Mouse (Mus musculus) embryonic facial prominence, embryonic 13.5 days (tissue): ENCODE measurements around the gene Golt1b. TPM values are rescaled to one million over a fixed set of nuclear protein-coding genes. Genes with fewer than 3 reads are reported as not detected.

Experiments used
- ATAC-seq: fragments of 200-750 bp; cut with Nextera tagmentation; 2 replicates; pipeline ENCODE4 v1.8.0; 2017; ENCODE audit warnings: low read depth; ENCODE audit not compliant: insufficient number of reproducible peaks, insufficient read depth, low FRiP score, low TSS enrichment
- H3K27ac ChIP-seq: fragments of 300-500 bp; sonication (generic); 2 replicates; pipeline ENCODE4 v1.5.1; 2015; ENCODE audit warnings: moderate library complexity, mild to moderate bottlenecking, inconsistent platforms
- H3K27me3 ChIP-seq: fragments of 300-500 bp; sonication (generic); 2 replicates; pipeline ENCODE4 v1.6.1; 2015; ENCODE audit warnings: mild to moderate bottlenecking, inconsistent platforms
- H3K36me3 ChIP-seq: fragments of 300-500 bp; sonication (generic); 2 replicates; pipeline ENCODE4 v1.6.1; 2015; ENCODE audit warnings: mild to moderate bottlenecking, inconsistent platforms
- H3K4me1 ChIP-seq: fragments of 300-500 bp; sonication (generic); 2 replicates; pipeline ENCODE4 v1.6.1; 2015; ENCODE audit warnings: inconsistent platforms
- H3K4me2 ChIP-seq: fragments of 300-500 bp; sonication (generic); 2 replicates; pipeline ENCODE4 v1.6.1; 2015; ENCODE audit warnings: moderate library complexity, mild to moderate bottlenecking, inconsistent platforms
- H3K4me3 ChIP-seq: fragments of 300-500 bp; sonication (generic); 2 replicates; pipeline ENCODE4 v1.5.1; 2015; ENCODE audit warnings: mild to moderate bottlenecking, inconsistent platforms
- H3K9ac ChIP-seq: fragments of 300-500 bp; sonication (generic); 2 replicates; pipeline ENCODE4 v1.6.1; 2015; ENCODE audit warnings: mild to moderate bottlenecking, inconsistent platforms
- H3K9me3 ChIP-seq: fragments of 300-500 bp; sonication (generic); 2 replicates; pipeline ENCODE4 v1.6.1; 2016; ENCODE audit warnings: inconsistent platforms
- WGBS: fragments of 180-500 bp; shearing (Covaris S2); methylation state at CpG from one replicate; pipeline ENCODE4 v1.1.7; 2015; ENCODE audit warnings: mixed read lengths; 5-methylcytosine and 5-hydroxymethylcytosine counted together
- polyA plus RNA-seq: library from polyadenylated mRNA; unstranded; fragments of >200 nt; fragmentation: Nextera tagmentation; extraction: Ambion mirVana; gene quantifications from 2 replicates; pipeline ENCODE4 v1.2.1, GENCODE M21; 2015

Gene Golt1b
- polyA plus RNA-seq, 1 experiment from 2014 or later = 121 TPM

GRCm38 (mm10) chr6:142387755-142388271 is 792 bp downstream of the Golt1b start:
- ATAC-seq = no peak
- H3K36me3 ChIP-seq = peaks cover under 1% of the 10 kb centered on the region
- 18% methylated on average over 8 of the region's 8 CpGs for WGBS
- no peaks in the 10 kb centered on the region for H3K27me3 ChIP-seq
- H3K9ac ChIP-seq = peak overlapping the region; percentile 93
- peaks cover 20% of the 10 kb centered on the region for H3K4me1 ChIP-seq
- H3K4me3 ChIP-seq = peak overlapping the region; percentile 98
- no peak overlapping the region for H3K27ac ChIP-seq
- no peaks in the 10 kb centered on the region for H3K9me3 ChIP-seq
- peak overlapping the region; percentile 73 for H3K4me2 ChIP-seq

GRCm38 (mm10) chr6:142389101-142389500 is 2.1 kb downstream of the Golt1b start:
- peak overlapping the region; percentile 73; the same call in 1 of the 2 replicates for H3K4me2 ChIP-seq
- 0 out of 2 replicates have a peak overlapping the region, but pooled peaks have one; percentile 98 for H3K4me3 ChIP-seq
- peaks cover 20% of the 10 kb centered on the region for H3K4me1 ChIP-seq
- no peak overlapping the region for H3K27ac ChIP-seq
- no peaks in the 10 kb centered on the region for H3K27me3 ChIP-seq
- WGBS = 80% methylated on average over 2 of the region's 2 CpGs
- H3K9ac ChIP-seq = no peak overlapping the region
- no peak for ATAC-seq
- H3K36me3 ChIP-seq = peaks cover 13% of the 10 kb centered on the region
- H3K9me3 ChIP-seq = no peaks in the 10 kb centered on the region

- WGBS = 92% methylated on average over 5 of the region's 5 CpGs
- H3K27me3 ChIP-seq = no peaks in the 10 kb centered on the region
- H3K4me2 ChIP-seq = no peak overlapping the region
- H3K9ac ChIP-seq = no peak overlapping the region
- no peak overlapping the region for H3K27ac ChIP-seq
- H3K4me1 ChIP-seq = peaks cover 16% of the 10 kb centered on the region
- H3K4me3 ChIP-seq = no peak overlapping the region
- H3K36me3 ChIP-seq = peaks cover 39% of the 10 kb centered on the region
- ATAC-seq = no peak
- no peaks in the 10 kb centered on the region for H3K9me3 ChIP-seq
Observed at GRCm38 (mm10) chr6:142392312-142392711, 5.3 kb downstream of the Golt1b start.

- WGBS = 81% methylated on average over 5 of the region's 5 CpGs
- H3K9ac ChIP-seq = no peak overlapping the region
- no peaks in the 10 kb centered on the region for H3K9me3 ChIP-seq
- H3K4me2 ChIP-seq = no peak overlapping the region
- no peak for ATAC-seq
- H3K4me3 ChIP-seq = no peak overlapping the region
- H3K27ac ChIP-seq = no peak overlapping the region
- H3K36me3 ChIP-seq = peaks cover 39% of the 10 kb centered on the region
- no peaks in the 10 kb centered on the region for H3K4me1 ChIP-seq
- H3K27me3 ChIP-seq = no peaks in the 10 kb centered on the region
Observed at GRCm38 (mm10) chr6:142394669-142395068, 7.6 kb downstream of the Golt1b start.

- ATAC-seq = no peak
- Histone ChIP-seq H3K9ac (no peak overlapping the region), H3K4me3 (no peak overlapping the region), H3K9me3 (no peaks in the 10 kb centered on the region), H3K27me3 (no peaks in the 10 kb centered on the region), H3K27ac (no peak overlapping the region), H3K4me1 (no peaks in the 10 kb centered on the region), H3K4me2 (no peak overlapping the region), H3K36me3 (peaks cover 47% of the 10 kb centered on the region)
- WGBS = 90% methylated on average over 6 of the region's 6 CpGs
Observed at GRCm38 (mm10) chr6:142395756-142396155, 8.7 kb downstream of the Golt1b start.

- Histone ChIP-seq H3K27me3 (peaks cover 35% of the 10 kb centered on the region), H3K27ac (no peak overlapping the region), H3K4me3 (no peak overlapping the region), H3K9ac (no peak overlapping the region), H3K4me1 (peaks cover 7% of the 10 kb centered on the region; the same call in 1 of the 2 replicates), H3K4me2 (no peak overlapping the region), H3K36me3 (no peaks in the 10 kb centered on the region), H3K9me3 (no peaks in the 10 kb centered on the region)
- ATAC-seq = no peak
- 15% methylated on average over 1 of the region's 1 CpGs for WGBS
Observed at GRCm38 (mm10) chr6:142411140-142411539, 24.1 kb downstream of the Golt1b start.

- H3K4me3 ChIP-seq = peak within 1 kb of the TSS; percentile 37; the same call in 1 of the 2 replicates
- H3K4me2 ChIP-seq = peak within 1 kb of the TSS; percentile 68
- no peak within 1 kb of the TSS for H3K9ac ChIP-seq
- no peak for ATAC-seq
- H3K4me1 ChIP-seq = peaks cover 7% of the 10 kb centered on the region; the same call in 1 of the 2 replicates
- H3K9me3 ChIP-seq = no peaks in the 10 kb centered on the region
- H3K36me3 ChIP-seq = no peaks in the 10 kb centered on the region
- no peak within 1 kb of the TSS for H3K27ac ChIP-seq
- WGBS = 76% methylated on average over 11 of the region's 11 CpGs
- H3K27me3 ChIP-seq = peaks cover 37% of the 10 kb centered on the region
Observed at GRCm38 (mm10) chr6:142412906-142413491, 26.0 kb downstream of the Golt1b start, which contains the start of gene Spx. Gene Spx (plus strand): TSS chr6:142413441.

- H3K4me2 ChIP-seq = peak overlapping the region; percentile 68
- no peaks in the 10 kb centered on the region for H3K36me3 ChIP-seq
- WGBS = 14% methylated on average over 12 of the region's 12 CpGs
- ATAC-seq = no peak
- no peak overlapping the region for H3K9ac ChIP-seq
- H3K4me1 ChIP-seq = peaks cover 7% of the 10 kb centered on the region; the same call in 1 of the 2 replicates
- peak overlapping the region; percentile 37; the same call in 1 of the 2 replicates for H3K4me3 ChIP-seq
- no peak overlapping the region for H3K27ac ChIP-seq
- peaks cover 37% of the 10 kb centered on the region for H3K27me3 ChIP-seq
- H3K9me3 ChIP-seq = no peaks in the 10 kb centered on the region
Observed at GRCm38 (mm10) chr6:142413845-142414244, 26.8 kb downstream of the Golt1b start.

GRCm38 (mm10) chr6:142414597-142414996 is 27.6 kb downstream of the Golt1b start:
- peak overlapping the region; percentile 61 for H3K9ac ChIP-seq
- H3K27ac ChIP-seq = no peak overlapping the region
- H3K4me3 ChIP-seq = peak overlapping the region; percentile 37
- no peak for ATAC-seq
- peaks cover 7% of the 10 kb centered on the region; the same call in 1 of the 2 replicates for H3K4me1 ChIP-seq
- H3K9me3 ChIP-seq = no peaks in the 10 kb centered on the region
- H3K4me2 ChIP-seq = peak overlapping the region; percentile 68
- under 1% methylated on average over 23 of the region's 24 CpGs for WGBS
- no peaks in the 10 kb centered on the region for H3K36me3 ChIP-seq
- H3K27me3 ChIP-seq = peaks cover 37% of the 10 kb centered on the region

GRCm38 (mm10) chr6:142424976-142425375 is 38.0 kb downstream of the Golt1b start:
- no peak overlapping the region for H3K27ac ChIP-seq
- H3K4me1 ChIP-seq = no peaks in the 10 kb centered on the region
- H3K36me3 ChIP-seq = no peaks in the 10 kb centered on the region
- H3K9me3 ChIP-seq = no peaks in the 10 kb centered on the region
- no peaks in the 10 kb centered on the region for H3K27me3 ChIP-seq
- no peak overlapping the region for H3K9ac ChIP-seq
- H3K4me3 ChIP-seq = no peak overlapping the region
- 73% methylated on average over 7 of the region's 7 CpGs for WGBS
- ATAC-seq = no peak
- no peak overlapping the region for H3K4me2 ChIP-seq

- Histone ChIP-seq H3K4me1 (peaks cover 3% of the 10 kb centered on the region; the same call in 1 of the 2 replicates), H3K27ac (no peak overlapping the region), H3K36me3 (no peaks in the 10 kb centered on the region), H3K9me3 (no peaks in the 10 kb centered on the region), H3K9ac (no peak overlapping the region), H3K4me2 (no peak overlapping the region), H3K27me3 (no peaks in the 10 kb centered on the region), H3K4me3 (no peak overlapping the region)
- ATAC-seq = no peak
Observed at GRCm38 (mm10) chr6:142429072-142429471, 42.1 kb downstream of the Golt1b start.

GRCm38 (mm10) chr6:142451381-142451780 is 64.4 kb downstream of the Golt1b start:
- Histone ChIP-seq H3K9me3 (no peaks in the 10 kb centered on the region), H3K36me3 (no peaks in the 10 kb centered on the region), H3K9ac (no peak overlapping the region), H3K27me3 (no peaks in the 10 kb centered on the region), H3K4me3 (no peak overlapping the region), H3K4me2 (no peak overlapping the region), H3K27ac (no peak overlapping the region), H3K4me1 (no peaks in the 10 kb centered on the region)
- 69% methylated on average over 12 of the region's 12 CpGs for WGBS
- no peak for ATAC-seq
